Mouse (Mus musculus): Measurements from ENCODE around the gene Olfr1420. TPM values are rescaled to one million over a fixed set of nuclear protein-coding genes. Genes with fewer than 3 reads are reported as not detected.

The Olfr1420 gene
- not detected in 2 replicates for polyA plus RNA-seq (2012; rRNA removed)

- 24% methylated on average over 1 of the region's 1 CpGs for whole genome bisulfite sequencing
- no peaks in the 10 kb centered on the region for H3K36me3 ChIP-seq (ENCODE audit: control insufficient read depth, insufficient read depth, low read length)
- H3K4me3 ChIP-seq (ENCODE audit: low read depth, low read length), result no peak within 1 kb of the TSS
- no peaks in the 10 kb centered on the region for H3K4me1 ChIP-seq (ENCODE audit: control insufficient read depth, insufficient read depth, insufficient read length, low read length)
- H3K27ac ChIP-seq (ENCODE audit: insufficient read depth, low read depth, low read length), result no peak within 1 kb of the TSS
- H3K27me3 ChIP-seq (ENCODE audit: control insufficient read depth, insufficient read depth, low read length), result no peaks in the 10 kb centered on the region
- TF ChIP-seq CTCF (IDR thresholded peaks at IDR 0.05; ENCODE audit: extremely low read depth, insufficient read length, insufficient replicate concordance, low read depth, low read length), result no peak
- TF ChIP-seq POLR2A (IDR thresholded peaks at IDR 0.05; ENCODE audit: low read depth, low read length), result no peak
Observed at GRCm38 (mm10) chr19:11886265-11886664, at the start of gene Olfr1420. Olfr1420 (plus strand) TSS chr19:11886565.

GRCm38 (mm10) chr19:11839119-11839518, 47.2 kb upstream of the Olfr1420 start, which contains the start of gene Olfr1417:
Olfr1417 (minus strand) TSS chr19:11839219.
- Histone ChIP-seq H3K27ac (ENCODE audit: insufficient read depth, low read depth, low read length) (no peak within 1 kb of the TSS), H3K36me3 (ENCODE audit: control insufficient read depth, insufficient read depth, low read length) (no peaks in the 10 kb centered on the region), H3K4me3 (ENCODE audit: low read depth, low read length) (no peak within 1 kb of the TSS), H3K4me1 (ENCODE audit: control insufficient read depth, insufficient read depth, insufficient read length, low read length) (no peaks in the 10 kb centered on the region), H3K27me3 (ENCODE audit: control insufficient read depth, insufficient read depth, low read length) (no peaks in the 10 kb centered on the region)
- 83% methylated on average over 4 of the region's 4 CpGs for WGBS
- TF ChIP-seq POLR2A (IDR thresholded peaks at IDR 0.05; ENCODE audit: low read depth, low read length) (no peak), CTCF (IDR thresholded peaks at IDR 0.05; ENCODE audit: extremely low read depth, insufficient read length, insufficient replicate concordance, low read depth, low read length) (no peak)

GRCm38 (mm10) chr19:11846333-11846732, 40.0 kb upstream of the Olfr1420 start:
- 80% methylated on average over 4 of the region's 4 CpGs for WGBS
- TF ChIP-seq POLR2A (IDR thresholded peaks at IDR 0.05; ENCODE audit: low read depth, low read length) (no peak), CTCF (IDR thresholded peaks at IDR 0.05; ENCODE audit: extremely low read depth, insufficient read length, insufficient replicate concordance, low read depth, low read length) (no peak)
- no peaks in the 10 kb centered on the region for H3K36me3 ChIP-seq (ENCODE audit: control insufficient read depth, insufficient read depth, low read length)
- no peaks in the 10 kb centered on the region for H3K4me1 ChIP-seq (ENCODE audit: control insufficient read depth, insufficient read depth, insufficient read length, low read length)
- no peak overlapping the region for H3K27ac ChIP-seq (ENCODE audit: insufficient read depth, low read depth, low read length)
- no peak overlapping the region for H3K4me3 ChIP-seq (ENCODE audit: low read depth, low read length)
- no peaks in the 10 kb centered on the region for H3K27me3 ChIP-seq (ENCODE audit: control insufficient read depth, insufficient read depth, low read length)

- no peak overlapping the region for H3K4me3 ChIP-seq (ENCODE audit: low read depth, low read length)
- no peaks in the 10 kb centered on the region for H3K27me3 ChIP-seq (ENCODE audit: control insufficient read depth, insufficient read depth, low read length)
- H3K36me3 ChIP-seq (ENCODE audit: control insufficient read depth, insufficient read depth, low read length), result no peaks in the 10 kb centered on the region
- no peak overlapping the region for H3K27ac ChIP-seq (ENCODE audit: insufficient read depth, low read depth, low read length)
- TF ChIP-seq CTCF (IDR thresholded peaks at IDR 0.05; ENCODE audit: extremely low read depth, insufficient read length, insufficient replicate concordance, low read depth, low read length), result no peak
- TF ChIP-seq POLR2A (IDR thresholded peaks at IDR 0.05; ENCODE audit: low read depth, low read length), result no peak
- no peaks in the 10 kb centered on the region for H3K4me1 ChIP-seq (ENCODE audit: control insufficient read depth, insufficient read depth, insufficient read length, low read length)
- WGBS, result 53% methylated on average over 4 of the region's 4 CpGs
Observed at GRCm38 (mm10) chr19:11852652-11853051, 33.7 kb upstream of the Olfr1420 start.

- H3K27me3 ChIP-seq (ENCODE audit: control insufficient read depth, insufficient read depth, low read length), result no peaks in the 10 kb centered on the region
- H3K27ac ChIP-seq (ENCODE audit: insufficient read depth, low read depth, low read length), result no peak overlapping the region
- no peaks in the 10 kb centered on the region for H3K36me3 ChIP-seq (ENCODE audit: control insufficient read depth, insufficient read depth, low read length)
- H3K4me3 ChIP-seq (ENCODE audit: low read depth, low read length), result no peak overlapping the region
- TF ChIP-seq CTCF (IDR thresholded peaks at IDR 0.05; ENCODE audit: extremely low read depth, insufficient read length, insufficient replicate concordance, low read depth, low read length), result no peak
- TF ChIP-seq POLR2A (IDR thresholded peaks at IDR 0.05; ENCODE audit: low read depth, low read length), result no peak
- WGBS, result 86% methylated on average over 2 of the region's 2 CpGs
- no peaks in the 10 kb centered on the region for H3K4me1 ChIP-seq (ENCODE audit: control insufficient read depth, insufficient read depth, insufficient read length, low read length)
Observed at GRCm38 (mm10) chr19:11854821-11855220, 31.5 kb upstream of the Olfr1420 start.

GRCm38 (mm10) chr19:11856506-11856905, 29.9 kb upstream of the Olfr1420 start:
- TF ChIP-seq POLR2A (IDR thresholded peaks at IDR 0.05; ENCODE audit: low read depth, low read length), result no peak
- no peak for TF ChIP-seq CTCF (IDR thresholded peaks at IDR 0.05; ENCODE audit: extremely low read depth, insufficient read length, insufficient replicate concordance, low read depth, low read length)
- Histone ChIP-seq H3K4me1 (ENCODE audit: control insufficient read depth, insufficient read depth, insufficient read length, low read length) (no peaks in the 10 kb centered on the region), H3K27ac (ENCODE audit: insufficient read depth, low read depth, low read length) (no peak overlapping the region), H3K4me3 (ENCODE audit: low read depth, low read length) (no peak overlapping the region), H3K27me3 (ENCODE audit: control insufficient read depth, insufficient read depth, low read length) (no peaks in the 10 kb centered on the region), H3K36me3 (ENCODE audit: control insufficient read depth, insufficient read depth, low read length) (no peaks in the 10 kb centered on the region)
- 66% methylated on average over 6 of the region's 6 CpGs for WGBS

- no peak for TF ChIP-seq POLR2A (IDR thresholded peaks at IDR 0.05; ENCODE audit: low read depth, low read length)
- no peak for TF ChIP-seq CTCF (IDR thresholded peaks at IDR 0.05; ENCODE audit: extremely low read depth, insufficient read length, insufficient replicate concordance, low read depth, low read length)
Observed at GRCm38 (mm10) chr19:11860966-11861365, 25.4 kb upstream of the Olfr1420 start, which contains the start of gene Olfr1418. Olfr1418 (minus strand) TSS chr19:11861066.

More at GRCm38 (mm10) chr19:11860966-11861365, 25.4 kb upstream of the Olfr1420 start, which contains the start of gene Olfr1418:
- 93% methylated on average over 1 of the region's 1 CpGs for WGBS
- no peaks in the 10 kb centered on the region for H3K36me3 ChIP-seq (ENCODE audit: control insufficient read depth, insufficient read depth, low read length)
- no peaks in the 10 kb centered on the region for H3K27me3 ChIP-seq (ENCODE audit: control insufficient read depth, insufficient read depth, low read length)
- H3K4me3 ChIP-seq (ENCODE audit: low read depth, low read length), result no peak within 1 kb of the TSS
- H3K4me1 ChIP-seq (ENCODE audit: control insufficient read depth, insufficient read depth, insufficient read length, low read length), result no peaks in the 10 kb centered on the region
- H3K27ac ChIP-seq (ENCODE audit: insufficient read depth, low read depth, low read length), result no peak within 1 kb of the TSS
